ENCODE assay signal across 9 mouse cellular contexts in the genomic region with DNA sequence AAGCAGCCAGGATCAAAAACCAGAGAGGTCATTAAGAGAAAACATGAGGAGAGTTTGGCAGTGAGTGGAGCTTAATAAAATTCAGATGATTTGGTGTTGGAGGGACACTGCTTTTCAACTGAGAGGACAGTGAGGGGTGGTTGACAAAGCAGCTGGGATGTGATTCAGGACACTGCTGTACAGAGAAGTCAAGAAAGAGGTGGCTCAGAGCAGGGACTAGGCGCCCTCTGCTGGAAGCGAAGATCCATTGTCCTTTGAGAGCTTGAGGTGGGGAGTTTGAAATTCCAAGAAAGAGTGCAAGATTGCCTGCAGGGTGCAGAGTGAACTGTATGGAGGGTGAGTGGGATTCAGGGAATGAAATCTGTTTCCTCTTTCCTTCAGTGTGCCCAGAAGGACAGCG. TPM values are rescaled to one million over a fixed set of nuclear protein-coding genes. Genes with fewer than 3 reads are reported as not detected.
DNase-seq lines count a peak whose midpoint lies in the region; ATAC-seq and TF ChIP-seq lines count a peak whose summit lies in the region.
"Had no signal": no experiment of that assay in that cellular context is flagged by ENCODE, and none has a peak within 500 bp of the region (broad histone marks: within the 10 kb centered on the region; RNA-seq: fewer than 3 reads in every experiment).

No protein-coding gene starts in this region.

- peak; percentile 39; the same call in 1 of the 2 replicates for ATAC-seq in common myeloid progenitor, adult 5-6 weeks (replicated peaks; ENCODE audit: low read depth, poor library complexity, severe bottlenecking)
- peak; percentile 82 for ATAC-seq in hindbrain, embryonic 13.5 days (ENCODE audit: low FRiP score)
- ATAC-seq in midbrain, embryonic 12.5 days (ENCODE audit: low FRiP score, low read depth), result peak; percentile 87
- ATAC-seq in CD4-positive, CD25-positive, alpha-beta regulatory T cell, adult 4 months, result no peak

- H3K4me3 ChIP-seq in hindbrain, embryonic 13.5 days, result no peak overlapping the region
- H3K4me3 ChIP-seq in midbrain, embryonic 12.5 days, result no peak overlapping the region
- no peak overlapping the region for H3K4me3 ChIP-seq in testis, adult 2 months (ENCODE audit: control insufficient read depth, low read depth, low read length)
- H3K4me3 ChIP-seq: embryonic facial prominence, embryonic 12.5 days had no signal

- no peak for TF ChIP-seq POLR2A in testis, adult 2 months (IDR thresholded peaks at IDR 0.05; ENCODE audit: control insufficient read depth, low read depth, low read length)

- H3K4me1 ChIP-seq in hindbrain, embryonic 13.5 days (replicated peaks), result no peaks in the 10 kb centered on the region
- no peaks in the 10 kb centered on the region for H3K4me1 ChIP-seq in midbrain, embryonic 12.5 days
- H3K4me1 ChIP-seq in testis, adult 2 months (ENCODE audit: control insufficient read depth, insufficient read depth, low read length), result no peaks in the 10 kb centered on the region
- H3K4me1 ChIP-seq: embryonic facial prominence, embryonic 12.5 days had no signal

- 6% methylated on average over 3 of the region's 3 CpGs for WGBS in hindbrain, embryonic 13.5 days
- whole genome bisulfite sequencing in midbrain, embryonic 12.5 days, result 7% methylated on average over 3 of the region's 3 CpGs

- no peaks in the 10 kb centered on the region for H3K36me3 ChIP-seq in hindbrain, embryonic 13.5 days
- H3K36me3 ChIP-seq in midbrain, embryonic 12.5 days, result no peaks in the 10 kb centered on the region
- no peaks in the 10 kb centered on the region for H3K36me3 ChIP-seq in testis, adult 2 months (ENCODE audit: control insufficient read depth, insufficient read depth, low read length)
- H3K36me3 ChIP-seq: embryonic facial prominence, embryonic 12.5 days had no signal

- no peak overlapping the region for H3K27ac ChIP-seq in hindbrain, embryonic 13.5 days
- no peak overlapping the region for H3K27ac ChIP-seq in midbrain, embryonic 12.5 days (replicated peaks)
- H3K27ac ChIP-seq in testis, adult 2 months (ENCODE audit: control insufficient read depth, insufficient read depth, low read depth, low read length), result no peak overlapping the region
- H3K27ac ChIP-seq: embryonic facial prominence, embryonic 12.5 days had no signal

- peak; percentile 26 for DNase-seq in urinary bladder, postnatal 14 days (ENCODE audit: low spot score)
- DNase-seq in urinary bladder, adult 2 months (ENCODE audit: low spot score), result no peak
- DNase-seq in left cerebral cortex, adult 11 months (ENCODE audit: low spot score), result peak; percentile 18

- no peaks in the 10 kb centered on the region for H3K27me3 ChIP-seq in hindbrain, embryonic 13.5 days
- no peaks in the 10 kb centered on the region for H3K27me3 ChIP-seq in midbrain, embryonic 12.5 days
- H3K27me3 ChIP-seq in testis, adult 2 months (ENCODE audit: control insufficient read depth, insufficient read depth, low read length), result no peaks in the 10 kb centered on the region
- H3K27me3 ChIP-seq: embryonic facial prominence, embryonic 12.5 days had no signal

- no peaks in the 10 kb centered on the region for H3K9me3 ChIP-seq in hindbrain, embryonic 13.5 days
- no peaks in the 10 kb centered on the region for H3K9me3 ChIP-seq in midbrain, embryonic 12.5 days
- H3K9me3 ChIP-seq: embryonic facial prominence, embryonic 12.5 days had no signal

- TF ChIP-seq CTCF in testis, adult 2 months (IDR thresholded peaks at IDR 0.05; ENCODE audit: control insufficient read depth, insufficient read depth, insufficient replicate concordance, low read depth, low read length), result peak; percentile 33; the same call in 1 of the 2 replicates

- H3K9ac ChIP-seq in hindbrain, embryonic 13.5 days, result no peak overlapping the region
- H3K9ac ChIP-seq in midbrain, embryonic 12.5 days (replicated peaks), result no peak overlapping the region
- H3K9ac ChIP-seq: embryonic facial prominence, embryonic 12.5 days had no signal

- no peak overlapping the region for H3K4me2 ChIP-seq in hindbrain, embryonic 13.5 days
- no peak overlapping the region for H3K4me2 ChIP-seq in midbrain, embryonic 12.5 days (replicated peaks)
- H3K4me2 ChIP-seq: embryonic facial prominence, embryonic 12.5 days had no signal

RNA-seq across cellular contexts. Expression of a gene that starts 44.2 kb away (rescaled TPM):
- polyA plus RNA-seq in urinary bladder, adult 2 months (2012; rRNA removed), result 2.6 and 3.2 TPM in 2 replicates
- not detected in 2 replicates for total RNA-seq in common myeloid progenitor, adult 5-6 weeks (2017)
- not detected in 2 replicates for polyA plus RNA-seq in hindbrain, embryonic 13.5 days (2015; fragmentation: Nextera tagmentation; extraction: Ambion mirVana)
- not detected in 2 replicates for polyA plus RNA-seq in midbrain, embryonic 12.5 days (2016; fragmentation: Nextera tagmentation; extraction: Ambion mirVana)
- polyA plus RNA-seq in testis, adult 2 months (2012; rRNA removed), result 0.35 TPM in 1 of 2 replicates, not detected in the other
- polyA plus RNA-seq in CD4-positive, CD25-positive, alpha-beta regulatory T cell, adult 4 months (2017; shearing (Covaris generic)), result not detected
